Mouse (Mus musculus): ENCODE measurements around the gene Kxd1.

DNA sequence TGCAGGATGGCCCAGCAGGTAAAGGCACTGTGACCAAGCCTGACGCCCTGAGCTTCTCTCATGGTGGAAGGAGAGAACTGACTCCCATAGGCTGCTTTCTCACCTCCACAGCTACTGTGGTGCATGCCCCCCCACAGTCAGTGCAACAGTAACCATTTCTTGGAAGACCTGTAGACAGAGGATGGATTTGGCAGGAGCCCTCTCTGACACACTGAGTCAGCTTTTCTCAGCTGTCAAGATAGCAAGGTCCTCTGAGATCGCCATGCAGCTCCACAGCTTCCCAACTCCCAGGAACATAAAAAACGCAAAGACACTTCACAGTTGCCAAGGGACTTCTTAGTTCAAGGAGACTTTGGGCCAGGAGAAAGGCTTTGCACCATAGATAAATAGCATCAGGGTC lies 69.3 kb downstream of the Kxd1 start:
- no peak for TF ChIP-seq CTCF (IDR thresholded peaks at IDR 0.05; ENCODE audit: low read depth, low read length)
- TF ChIP-seq TAL1 (conservative IDR thresholded peaks at IDR 0.05; ENCODE audit: low read depth, low read length) = no peak

Measured in G1E (cell line).